Mouse (Mus musculus) spleen, postnatal 10 days (tissue): ENCODE data around the gene Gm44790.

Source experiments
- DNase-seq, 2 experiments: peaks; one replicate each; pipeline ENCODE4 v3.0.0; 2021 to 2022; ENCODE audit warnings: low spot score in 2 of 2

Gm44790 gene

GRCm38 (mm10) chr6:86404100-86404861 is 22.2 kb upstream of the Gm44790 start, which contains the start of gene Tia1:
TSS of gene Tia1 (plus strand) at chr6:86404219.
- DNase-seq, result peak; percentile 92 to 97

GRCm38 (mm10) chr6:86404996-86405395 is 21.5 kb upstream of the Gm44790 start:
- DNase-seq, result no peak

GRCm38 (mm10) chr6:86406306-86406705 is 20.2 kb upstream of the Gm44790 start:
- DNase-seq, result no peak

- no peak for DNase-seq
Measured at GRCm38 (mm10) chr6:86418711-86419110, 7.7 kb upstream of the Gm44790 start.

- DNase-seq, result no peak
Measured at GRCm38 (mm10) chr6:86419239-86419638, 7.2 kb upstream of the Gm44790 start.

GRCm38 (mm10) chr6:86420491-86420890 is 6.0 kb upstream of the Gm44790 start:
- DNase-seq, result peak in 1 of 2 experiments; percentile 38

GRCm38 (mm10) chr6:86431531-86431930 is 5.1 kb downstream of the Gm44790 start:
- no peak for DNase-seq

GRCm38 (mm10) chr6:86433696-86434095 is 7.2 kb downstream of the Gm44790 start:
- DNase-seq, result no peak

DNA sequence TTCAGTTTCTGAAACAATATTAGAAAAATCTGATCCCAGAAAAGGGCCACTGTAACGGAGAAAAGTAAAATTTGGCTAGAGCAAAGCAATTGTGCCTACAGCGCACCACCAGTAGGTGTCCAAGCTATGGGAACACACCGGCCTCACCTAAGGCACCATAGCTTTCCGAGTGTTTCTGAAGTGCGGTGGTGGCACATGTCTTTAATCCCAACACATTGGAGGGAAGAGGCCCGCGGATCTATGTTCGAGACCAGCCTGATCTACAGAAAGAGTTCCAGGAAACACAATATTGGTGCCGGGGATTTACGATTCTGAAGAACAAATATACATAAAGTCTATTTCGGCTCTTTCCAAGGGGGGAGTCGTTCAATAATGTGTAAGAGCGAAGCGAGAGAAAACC is 11.3 kb downstream of the Gm44790 start:
- DNase-seq, result peak in 1 of 2 experiments; percentile 71

DNA sequence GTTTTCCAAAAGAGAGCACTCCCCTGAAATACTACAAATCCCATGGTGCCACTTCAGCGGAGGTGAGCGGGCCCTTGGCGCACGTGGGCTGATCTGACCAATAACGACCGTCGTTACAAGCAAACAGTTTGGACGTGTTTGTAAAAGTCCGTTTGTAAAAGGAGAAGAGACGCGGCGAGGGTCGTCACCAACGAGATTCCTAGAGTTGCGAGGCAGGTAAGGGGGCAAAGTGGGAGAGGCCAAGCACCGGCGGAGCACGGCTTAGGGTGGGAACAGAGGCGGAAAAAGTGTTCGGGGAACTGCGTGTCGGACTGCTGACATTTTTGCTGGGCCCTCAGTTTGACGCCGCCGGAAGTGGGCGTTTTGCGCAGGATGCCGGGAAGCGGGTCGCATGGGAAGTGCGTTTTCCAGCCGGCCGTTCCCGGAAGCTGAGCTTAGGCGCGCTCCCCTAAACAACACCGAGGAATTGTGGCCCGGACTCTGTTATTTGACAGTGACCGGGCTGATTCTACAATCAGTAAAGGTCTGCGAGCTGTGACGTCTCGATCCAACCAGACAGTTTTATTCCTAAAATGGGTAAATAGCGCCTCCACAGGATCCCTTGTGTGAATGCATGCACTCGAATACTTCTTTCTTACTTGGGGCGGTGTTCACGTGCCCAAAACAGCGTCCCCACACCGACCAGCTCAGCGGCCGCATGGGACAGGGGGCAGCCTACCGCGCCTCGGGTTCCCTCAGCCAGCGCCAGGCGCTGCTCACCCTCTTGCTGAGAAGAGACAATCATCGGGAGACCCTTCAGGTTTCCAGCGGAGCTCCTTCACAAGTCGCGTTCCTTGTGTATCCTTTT is 12.0 kb downstream of the Gm44790 start, which contains the start of gene C87436:
C87436 (plus strand) TSS at position 103 of the 847 bp plus-strand sequence.
- peak; percentile 92 to 95 for DNase-seq

- no peak for DNase-seq
Measured at GRCm38 (mm10) chr6:86439119-86439496, 12.7 kb downstream of the Gm44790 start.

GRCm38 (mm10) chr6:86439531-86439930 is 13.1 kb downstream of the Gm44790 start:
- no peak for DNase-seq

DNA sequence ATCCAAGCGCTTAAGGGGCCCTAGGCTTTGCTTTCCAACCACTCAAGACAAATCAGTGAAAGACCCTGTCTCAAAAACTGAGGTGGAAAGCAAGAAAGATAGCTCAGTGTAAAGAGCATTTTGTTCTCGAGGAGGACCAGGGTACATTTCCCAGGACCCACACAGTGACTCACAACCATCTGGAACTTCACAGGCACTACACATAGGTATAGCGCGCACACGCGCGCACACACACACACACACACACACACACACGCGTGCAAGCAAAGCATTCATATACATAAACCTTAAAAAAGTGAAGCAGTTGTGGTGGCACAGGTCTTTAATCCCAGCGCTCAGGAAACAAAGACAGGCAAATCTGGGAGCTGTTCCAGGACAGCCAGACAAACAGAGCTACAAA is 15.1 kb downstream of the Gm44790 start:
- DNase-seq, result no peak

- DNase-seq, result no peak
Measured at GRCm38 (mm10) chr6:86445551-86445950, 19.1 kb downstream of the Gm44790 start.

GRCm38 (mm10) chr6:86446927-86447568 is 20.6 kb downstream of the Gm44790 start:
- no peak for DNase-seq

GRCm38 (mm10) chr6:86456727-86457126 is 30.3 kb downstream of the Gm44790 start:
- no peak for DNase-seq

DNA sequence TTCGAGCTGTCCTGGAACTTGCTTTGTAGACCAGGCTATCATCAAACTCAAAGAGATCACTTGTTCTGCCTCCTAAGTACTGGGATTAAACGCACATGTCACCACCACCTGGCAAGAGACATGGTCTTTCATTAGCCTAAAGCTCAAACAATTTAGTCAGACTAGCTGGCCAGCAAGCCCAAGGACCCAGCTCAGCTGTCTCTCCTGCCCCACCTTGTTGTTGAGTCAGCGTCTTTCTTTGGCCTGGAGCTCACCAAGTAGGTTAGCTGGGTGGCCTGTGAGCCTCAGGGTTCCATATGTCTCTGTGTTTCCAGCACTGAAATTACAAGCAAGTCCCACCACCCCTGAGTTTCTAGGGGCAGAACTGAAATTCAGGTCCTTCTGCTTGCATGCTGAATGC is 36.6 kb downstream of the Gm44790 start:
- DNase-seq, result no peak

DNA sequence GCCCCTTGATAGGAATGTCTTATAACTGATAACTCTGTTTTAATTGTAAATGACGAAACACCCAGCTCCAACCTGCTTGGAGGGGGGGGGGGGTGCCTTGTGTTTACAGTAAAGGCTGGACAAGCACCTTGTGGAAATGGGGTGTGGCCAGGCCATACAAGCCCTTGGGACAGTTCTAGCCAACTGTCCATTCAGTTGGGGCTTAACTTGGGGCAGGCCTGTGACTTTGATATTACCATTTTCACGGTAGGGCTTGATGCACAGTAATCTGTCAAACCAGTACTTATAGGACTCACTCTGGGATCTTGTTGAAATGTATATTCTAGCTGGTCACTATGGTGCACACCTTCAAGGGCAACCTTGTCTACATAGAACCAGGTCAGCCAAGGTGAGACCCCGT is 44.9 kb downstream of the Gm44790 start:
- no peak for DNase-seq

DNA sequence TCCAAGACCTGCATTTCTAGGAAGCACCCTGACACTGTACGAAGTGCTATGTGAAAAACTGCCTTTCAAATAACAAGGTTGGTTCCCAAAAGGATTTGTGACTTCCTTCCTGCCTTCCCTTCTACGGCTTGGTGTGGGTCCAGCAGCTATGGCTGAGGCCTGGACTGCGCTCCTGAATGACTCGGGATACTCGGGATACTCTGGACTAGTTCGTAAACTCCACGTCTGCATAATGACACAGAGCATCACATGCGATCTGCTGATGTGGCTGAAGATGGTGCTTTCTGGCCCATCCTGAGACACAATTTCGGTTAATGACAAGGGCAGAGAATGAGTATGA is 45.3 kb downstream of the Gm44790 start:
- no peak for DNase-seq

DNA sequence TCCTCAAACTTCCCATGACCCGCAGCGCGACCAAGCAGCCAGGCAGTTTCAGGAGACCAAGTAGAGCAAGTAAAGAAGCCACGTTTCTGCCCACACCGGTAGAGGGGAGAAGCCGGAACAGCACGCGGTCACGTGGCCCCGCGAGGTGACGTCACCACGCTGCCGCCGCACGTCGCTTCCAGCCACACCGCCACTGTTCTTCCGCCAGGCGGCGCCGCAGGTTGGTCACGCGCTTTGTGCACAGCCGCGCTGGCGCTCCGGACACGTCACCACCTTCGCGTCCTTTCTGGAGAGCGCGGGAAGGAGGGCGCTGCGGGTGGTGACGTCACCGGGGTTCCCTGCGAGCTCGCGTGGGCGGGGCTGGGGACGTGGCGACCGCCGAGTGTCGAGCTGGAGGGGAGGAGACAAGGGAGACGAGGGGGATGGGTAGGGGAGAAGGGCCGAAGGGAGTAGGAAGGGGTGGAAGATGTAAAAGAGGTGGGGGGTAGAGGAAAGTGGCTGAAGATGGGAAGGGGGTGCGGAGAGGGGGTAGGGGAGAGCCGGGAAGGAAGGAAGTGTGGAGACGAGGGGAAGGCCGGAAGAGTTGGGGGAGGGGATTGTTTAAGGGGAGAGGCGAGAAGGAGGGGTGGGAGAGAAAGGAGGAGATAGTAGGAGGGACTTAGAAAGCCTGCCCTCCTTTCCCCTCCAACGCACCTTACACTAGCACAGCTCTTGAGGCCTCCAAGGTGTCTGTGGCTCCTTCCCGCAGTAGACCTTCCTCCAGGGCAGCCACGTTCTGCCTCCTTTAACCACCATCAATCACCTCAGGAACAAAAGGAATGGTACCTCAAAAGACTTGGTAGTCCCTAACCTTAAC is 45.9 kb downstream of the Gm44790 start:
- peak; percentile 99 to 100 for DNase-seq

DNA sequence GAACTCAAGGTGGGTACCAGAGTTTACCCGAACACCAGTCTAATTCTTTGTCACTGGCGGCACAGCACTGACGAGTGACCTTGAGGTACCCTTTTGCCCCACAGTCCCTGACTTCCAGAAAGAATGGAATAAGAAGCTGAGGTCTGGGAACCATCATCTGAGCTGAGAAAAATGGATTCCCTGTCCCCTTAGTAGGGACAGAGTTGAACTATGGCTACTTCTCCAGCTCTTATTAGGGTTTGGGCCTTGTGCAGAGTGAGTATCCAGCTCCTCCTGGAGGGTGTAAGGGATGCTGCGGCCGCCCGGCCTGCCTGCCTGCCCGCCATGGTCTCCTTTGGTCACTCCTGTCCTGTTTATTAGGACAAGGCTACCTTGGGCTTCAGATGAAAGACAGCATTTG is 46.6 kb downstream of the Gm44790 start:
- peak in 1 of 2 experiments; percentile 43 for DNase-seq
